Mouse (Mus musculus) cortical plate, adult 2 months (tissue): ENCODE data around the gene Plcd1.

Experiments used
- CTCF ChIP-seq: fragments of 200-500 bp; IDR thresholded peaks from 2 replicates; pipeline ENCODE4 v1.5.1; 2011; ENCODE audit warnings: mild to moderate bottlenecking, control low read depth, low read length; ENCODE audit not compliant: insufficient read depth; ENCODE audit errors: extremely low read depth
- POLR2A ChIP-seq: fragments of 200-500 bp; IDR thresholded peaks from 2 replicates; pipeline ENCODE4 v1.6.1; 2011; ENCODE audit warnings: mild to moderate bottlenecking, low read length, control low read depth; ENCODE audit not compliant: insufficient read depth; ENCODE audit errors: extremely low read depth

GRCm38 (mm10) chr9:119031038-119031437 lies 62.3 kb downstream of the Plcd1 start:
- TF ChIP-seq POLR2A (no peak), CTCF (no peak)
